Mouse (Mus musculus): ENCODE measurements around the gene Ugt1a1. TPM values are rescaled to one million over a fixed set of nuclear protein-coding genes. Genes with fewer than 3 reads are reported as not detected.

Ugt1a1 gene
- polyA plus RNA-seq, 1 experiment from 2014 or later, result 437 TPM

GRCm38 (mm10) chr1:88230981-88231802, 19.4 kb downstream of the Ugt1a1 start:
- TF ChIP-seq EP300 (IDR thresholded peaks at IDR 0.05; ENCODE audit: low read depth), result no peak
- no peak for TF ChIP-seq CTCF (IDR thresholded peaks at IDR 0.05; ENCODE audit: low read depth)
- no peak for DNase-seq

GRCm38 (mm10) chr1:88231803-88232499, 20.2 kb downstream of the Ugt1a1 start:
- Histone ChIP-seq H3K9me3 (ENCODE audit: low read length) (peaks cover 21% of the 10 kb centered on the region), H3K4me3 (ENCODE audit: low read depth, low read length) (no peak overlapping the region), H3K4me1 (ENCODE audit: insufficient read depth) (no peaks in the 10 kb centered on the region), H3K27ac (ENCODE audit: low read depth) (no peak overlapping the region), H3K27me3 (ENCODE audit: insufficient read depth, low read length) (no peaks in the 10 kb centered on the region), H3K9ac (replicated peaks) (no peak overlapping the region), H3K36me3 (replicated peaks; ENCODE audit: insufficient read depth, low read length) (no peaks in the 10 kb centered on the region), H3K4me2 (ENCODE audit: low read depth, low read length) (no peak overlapping the region)
- no peak for ATAC-seq
- DNase-seq, result no peak
- TF ChIP-seq EP300 (IDR thresholded peaks at IDR 0.05; ENCODE audit: low read depth) (no peak), CTCF (IDR thresholded peaks at IDR 0.05; ENCODE audit: low read depth) (no peak)
- 58% methylated on average over 7 of the region's 7 CpGs for WGBS (ENCODE audit: insufficient replicate concordance)

More at GRCm38 (mm10) chr1:88230981-88231802, 19.4 kb downstream of the Ugt1a1 start:
- Histone ChIP-seq H3K4me2 (ENCODE audit: low read depth, low read length) (no peak overlapping the region), H3K9ac (replicated peaks) (no peak overlapping the region), H3K36me3 (replicated peaks; ENCODE audit: insufficient read depth, low read length) (no peaks in the 10 kb centered on the region), H3K27me3 (ENCODE audit: insufficient read depth, low read length) (no peaks in the 10 kb centered on the region), H3K4me3 (ENCODE audit: low read depth, low read length) (no peak overlapping the region), H3K4me1 (ENCODE audit: insufficient read depth) (no peaks in the 10 kb centered on the region), H3K9me3 (ENCODE audit: low read length) (peaks cover 22% of the 10 kb centered on the region), H3K27ac (ENCODE audit: low read depth) (no peak overlapping the region)
- 65% methylated on average over 6 of the region's 6 CpGs for WGBS (ENCODE audit: insufficient replicate concordance)
- no peak for ATAC-seq

GRCm38 (mm10) chr1:88232664-88233380, 21.1 kb downstream of the Ugt1a1 start:
- no peak for TF ChIP-seq EP300 (IDR thresholded peaks at IDR 0.05; ENCODE audit: low read depth)
- no peak for TF ChIP-seq CTCF (IDR thresholded peaks at IDR 0.05; ENCODE audit: low read depth)
- no peaks in the 10 kb centered on the region; the same call in 1 of the 2 replicates for H3K4me1 ChIP-seq (ENCODE audit: insufficient read depth)
- H3K27me3 ChIP-seq (ENCODE audit: insufficient read depth, low read length), result no peaks in the 10 kb centered on the region
- no peak for ATAC-seq
- no peak for DNase-seq
- H3K36me3 ChIP-seq (replicated peaks; ENCODE audit: insufficient read depth, low read length), result no peaks in the 10 kb centered on the region
- H3K27ac ChIP-seq (ENCODE audit: low read depth), result no peak overlapping the region
- H3K9ac ChIP-seq (replicated peaks), result no peak overlapping the region
- no peak overlapping the region for H3K4me3 ChIP-seq (ENCODE audit: low read depth, low read length)
- WGBS (ENCODE audit: insufficient replicate concordance), result 42% methylated on average over 3 of the region's 3 CpGs
- no peak overlapping the region for H3K4me2 ChIP-seq (ENCODE audit: low read depth, low read length)
- H3K9me3 ChIP-seq (ENCODE audit: low read length), result peaks cover 22% of the 10 kb centered on the region

GRCm38 (mm10) chr1:88233421-88234247, 21.9 kb downstream of the Ugt1a1 start:
- Histone ChIP-seq H3K9me3 (ENCODE audit: low read length) (peaks cover 21% of the 10 kb centered on the region), H3K27me3 (ENCODE audit: insufficient read depth, low read length) (no peaks in the 10 kb centered on the region), H3K9ac (replicated peaks) (no peak overlapping the region), H3K36me3 (replicated peaks; ENCODE audit: insufficient read depth, low read length) (no peaks in the 10 kb centered on the region), H3K4me1 (ENCODE audit: insufficient read depth) (no peaks in the 10 kb centered on the region; the same call in 1 of the 2 replicates), H3K4me3 (ENCODE audit: low read depth, low read length) (no peak overlapping the region), H3K4me2 (ENCODE audit: low read depth, low read length) (no peak overlapping the region), H3K27ac (ENCODE audit: low read depth) (no peak overlapping the region)
- no peak for ATAC-seq
- TF ChIP-seq EP300 (IDR thresholded peaks at IDR 0.05; ENCODE audit: low read depth), result no peak
- TF ChIP-seq CTCF (IDR thresholded peaks at IDR 0.05; ENCODE audit: low read depth), result no peak
- WGBS (ENCODE audit: insufficient replicate concordance), result 62% methylated on average over 14 of the region's 14 CpGs
- no peak for DNase-seq

GRCm38 (mm10) chr1:88234248-88234610, 22.5 kb downstream of the Ugt1a1 start:
- no peak overlapping the region for H3K4me2 ChIP-seq (ENCODE audit: low read depth, low read length)
- peaks cover 25% of the 10 kb centered on the region for H3K9me3 ChIP-seq (ENCODE audit: low read length)
- WGBS (ENCODE audit: insufficient replicate concordance), result 54% methylated on average over 4 of the region's 4 CpGs
- no peaks in the 10 kb centered on the region; the same call in 1 of the 2 replicates for H3K4me1 ChIP-seq (ENCODE audit: insufficient read depth)
- no peak overlapping the region for H3K9ac ChIP-seq (replicated peaks)
- no peak overlapping the region for H3K27ac ChIP-seq (ENCODE audit: low read depth)
- H3K4me3 ChIP-seq (ENCODE audit: low read depth, low read length), result no peak overlapping the region
- TF ChIP-seq EP300 (IDR thresholded peaks at IDR 0.05; ENCODE audit: low read depth) (no peak), CTCF (IDR thresholded peaks at IDR 0.05; ENCODE audit: low read depth) (no peak)
- no peaks in the 10 kb centered on the region for H3K36me3 ChIP-seq (replicated peaks; ENCODE audit: insufficient read depth, low read length)
- DNase-seq (no peak), ATAC-seq (no peak)
- no peaks in the 10 kb centered on the region for H3K27me3 ChIP-seq (ENCODE audit: insufficient read depth, low read length)
